Mouse (Mus musculus): ENCODE data around the gene C330007P06Rik.

DNA sequence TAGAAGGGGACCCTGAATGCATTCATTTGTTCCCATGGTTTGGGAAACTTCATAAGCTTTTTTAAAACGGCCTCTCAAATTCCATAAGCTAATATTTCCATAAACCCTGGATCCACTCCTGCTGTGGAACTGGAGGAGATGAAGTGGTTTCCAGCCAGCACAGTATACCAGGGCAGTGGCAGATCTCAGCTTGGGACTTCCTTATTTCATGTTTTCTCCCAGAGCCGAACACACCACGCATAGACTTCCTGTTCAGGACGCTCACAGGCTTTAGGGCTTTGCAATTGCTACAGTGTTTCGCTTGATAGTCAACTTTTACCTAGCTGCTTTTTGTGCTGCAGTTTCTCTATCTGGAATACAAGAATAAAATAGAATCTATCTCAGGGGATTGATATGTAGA lies 70.7 kb downstream of the C330007P06Rik start:
- no peak for TF ChIP-seq CTCF (IDR thresholded peaks at IDR 0.05; ENCODE audit: control insufficient read depth, insufficient read depth, insufficient replicate concordance, low read depth, low read length)
- no peak for TF ChIP-seq POLR2A (IDR thresholded peaks at IDR 0.05; ENCODE audit: control insufficient read depth, low read depth, low read length)
